Mouse (Mus musculus): ENCODE data around the gene Gm6592.
"Not testable (repeated sequence)": the region's sequence is repeated elsewhere in the genome, so short reads cannot be mapped to it uniquely, and the experiment has no call there.

The Gm6592 gene

GRCm38 (mm10) chrX:8843694-8844093 lies at the start of gene Gm6592:
TSS of gene Gm6592 (plus strand) at chrX:8843994.
- DNase-seq: no peak

GRCm38 (mm10) chrX:8803391-8803790 lies 40.4 kb upstream of the Gm6592 start, which contains the start of gene Ssxb5:
TSS of gene Ssxb5 (plus strand) at chrX:8803691.
- DNase-seq: not testable (repeated sequence)

- peak; percentile 75 to 84 for DNase-seq
Measured at GRCm38 (mm10) chrX:8832043-8832442, 11.8 kb upstream of the Gm6592 start.

- no peak for DNase-seq
Measured at GRCm38 (mm10) chrX:8852486-8852885, 8.7 kb downstream of the Gm6592 start.

GRCm38 (mm10) chrX:8864331-8864730 lies 20.5 kb downstream of the Gm6592 start:
- DNase-seq: peak; percentile 86 to 88

GRCm38 (mm10) chrX:8873953-8874352 lies 30.2 kb downstream of the Gm6592 start, which contains the start of gene Gm5751:
TSS of gene Gm5751 (plus strand) at chrX:8874253.
- DNase-seq: not testable (repeated sequence)

- DNase-seq: no peak
Measured at GRCm38 (mm10) chrX:8884336-8884735, 40.5 kb downstream of the Gm6592 start.

- DNase-seq: no peak
Measured at GRCm38 (mm10) chrX:8891975-8892342, 48.2 kb downstream of the Gm6592 start.

GRCm38 (mm10) chrX:8892343-8893155 lies 48.8 kb downstream of the Gm6592 start, which contains the start of gene B630019K06Rik:
TSS of gene B630019K06Rik (plus strand) at chrX:8892382.
- peak; percentile 63 to 69 for DNase-seq

- DNase-seq: peak; percentile 53 to 57
Measured at GRCm38 (mm10) chrX:8893182-8893651, 49.4 kb downstream of the Gm6592 start.
